Comparison of ENCODE assay signal across 27 mouse cellular contexts in the genomic region with DNA sequence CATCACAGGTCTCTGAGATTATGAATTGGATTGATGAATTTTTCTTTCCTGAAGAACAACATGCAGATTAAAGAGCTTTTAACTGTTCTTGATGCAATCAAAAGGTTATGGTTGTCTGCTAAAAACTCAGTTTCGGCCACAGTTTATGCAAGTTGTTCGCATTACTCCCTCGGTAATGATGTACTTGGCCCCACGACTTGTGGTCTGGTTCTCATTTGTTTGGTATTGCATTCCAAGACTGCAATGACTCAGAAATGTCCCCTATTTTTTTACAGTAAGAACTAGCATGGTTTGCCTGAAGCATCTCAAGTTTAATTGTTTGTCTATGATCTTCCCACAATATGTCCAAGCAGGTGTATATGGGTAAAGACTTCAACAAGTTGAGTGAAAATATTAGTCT.
DNase-seq lines count a peak whose midpoint lies in the region; ATAC-seq and TF ChIP-seq lines count a peak whose summit lies in the region.
"Had no signal": no experiment of that assay in that cellular context is flagged by ENCODE, and none has a peak within 500 bp of the region (broad histone marks: within the 10 kb centered on the region; RNA-seq: fewer than 3 reads in every experiment).

No protein-coding gene starts in this region.

- CTCF ChIA-PET in Patski (lab: Charles Lee) = no interaction called here

- DNase-seq in embryo, embryonic 11 days = peak; percentile 7
- DNase-seq in embryo, embryonic 10 days (ENCODE audit: low spot score) = no peak
- peak; percentile 11 for DNase-seq in gastrocnemius, postnatal 25 days
- DNase-seq in gastrocnemius, postnatal 10 days = no peak
- DNase-seq in Patski (ENCODE audit: low read depth, low spot score) = no peak
- peak; percentile 24 for DNase-seq in fibroblast of lung, adult 2 months (ENCODE audit: low read depth)
- no peak for DNase-seq in cerebellum, postnatal 36 days
- no peak for DNase-seq in kidney, postnatal 10 days
- DNase-seq: adrenal gland, adult 8-10 months; adrenal gland, postnatal 25 days; B cell, adult 2 months; cerebellum, adult 18-20 months; cerebellum, adult 9-10 months; cerebellum, postnatal 14 days; gastrocnemius, postnatal 36 days; heart, adult 2 months; heart, postnatal 14 days; kidney, adult 2 months had no signal

- TF ChIP-seq CTCF in Patski (IDR thresholded peaks at IDR 0.05) = no peak

- ATAC-seq in Patski = peak; percentile 90
- ATAC-seq: activated CD4-positive, CD25-positive, alpha-beta regulatory T cell, adult 4 months; forebrain, embryonic 15.5 days; intestine, postnatal 0 days had no signal

- H3K27me3 ChIP-seq in Patski = no peaks in the 10 kb centered on the region
- H3K27me3 ChIP-seq: CH12.LX; embryonic facial prominence, embryonic 13.5 days; forebrain, embryonic 12.5 days; forebrain, embryonic 15.5 days; heart, embryonic 13.5 days; hindbrain, embryonic 12.5 days; hindbrain, embryonic 15.5 days had no signal

- POLR2A ChIA-PET in Patski (lab: Charles Lee) = no interaction called here

- in situ Hi-C loops in Patski (cut with MboI; ENCODE audit: low pct_unique_long_range_greater_than_20kb) = no loop called here

Comparison
In these comparisons a context has a peak if more than half of its experiments do, and no peak if none do; other contexts are left out.
1. DNase-seq: peak in embryo, embryonic 11 days (single experiment), gastrocnemius, postnatal 25 days (single experiment) and fibroblast of lung, adult 2 months (single experiment); none in embryo, embryonic 10 days (single experiment), gastrocnemius, postnatal 10 days (single experiment), Patski (single experiment), cerebellum, postnatal 36 days (0 of 2) and kidney, postnatal 10 days (single experiment).